Mouse (Mus musculus): ENCODE results near the gene Hs6st1. TPM values are rescaled to one million over a fixed set of nuclear protein-coding genes. Genes with fewer than 3 reads are reported as not detected.
A peak's percentile ranks its signal among the peaks of the same experiment; 100 is the strongest.

The Hs6st1 gene
- polyA plus RNA-seq, 1 experiment, result 47.6 TPM

DNA sequence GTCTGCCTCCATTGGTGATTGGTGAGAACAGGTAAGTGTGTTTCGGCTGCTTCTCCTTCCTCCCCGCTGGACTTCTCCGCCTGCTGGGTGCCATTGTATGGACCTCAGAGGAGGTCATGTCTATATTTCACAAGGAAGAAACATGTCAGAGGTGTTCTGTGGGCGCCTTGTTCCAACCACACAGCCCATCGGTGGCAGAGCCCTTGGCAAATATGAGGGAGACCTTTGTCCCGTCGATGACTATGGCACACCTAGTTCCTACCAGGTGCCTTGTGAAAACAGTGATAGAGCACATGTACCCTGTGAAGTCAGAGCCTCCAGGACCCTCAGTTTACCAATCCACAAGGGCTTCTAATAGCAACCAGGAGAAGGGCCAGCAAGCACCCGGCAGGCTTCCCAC is 25.5 kb downstream of the Hs6st1 start:
- Histone ChIP-seq H3K4me1 (ENCODE audit: control insufficient read depth, insufficient read depth, low read length) (peaks cover 14% of the 10 kb centered on the region), H3K27ac (ENCODE audit: control insufficient read depth, insufficient read depth, low read depth, low read length, poor library complexity) (peak overlapping the region; percentile 8; the same call in 1 of the 2 replicates), H3K4me3 (replicated peaks; ENCODE audit: control insufficient read depth, low read depth, low read length) (no peak overlapping the region)
- TF ChIP-seq POLR2A (IDR thresholded peaks at IDR 0.05; ENCODE audit: borderline replicate concordance, control insufficient read depth, low read depth, low read length) (no peak), CTCF (IDR thresholded peaks at IDR 0.05; ENCODE audit: control insufficient read depth, insufficient read depth, low read length) (no peak)
- WGBS, result 94% methylated on average over 8 of the region's 8 CpGs

DNA sequence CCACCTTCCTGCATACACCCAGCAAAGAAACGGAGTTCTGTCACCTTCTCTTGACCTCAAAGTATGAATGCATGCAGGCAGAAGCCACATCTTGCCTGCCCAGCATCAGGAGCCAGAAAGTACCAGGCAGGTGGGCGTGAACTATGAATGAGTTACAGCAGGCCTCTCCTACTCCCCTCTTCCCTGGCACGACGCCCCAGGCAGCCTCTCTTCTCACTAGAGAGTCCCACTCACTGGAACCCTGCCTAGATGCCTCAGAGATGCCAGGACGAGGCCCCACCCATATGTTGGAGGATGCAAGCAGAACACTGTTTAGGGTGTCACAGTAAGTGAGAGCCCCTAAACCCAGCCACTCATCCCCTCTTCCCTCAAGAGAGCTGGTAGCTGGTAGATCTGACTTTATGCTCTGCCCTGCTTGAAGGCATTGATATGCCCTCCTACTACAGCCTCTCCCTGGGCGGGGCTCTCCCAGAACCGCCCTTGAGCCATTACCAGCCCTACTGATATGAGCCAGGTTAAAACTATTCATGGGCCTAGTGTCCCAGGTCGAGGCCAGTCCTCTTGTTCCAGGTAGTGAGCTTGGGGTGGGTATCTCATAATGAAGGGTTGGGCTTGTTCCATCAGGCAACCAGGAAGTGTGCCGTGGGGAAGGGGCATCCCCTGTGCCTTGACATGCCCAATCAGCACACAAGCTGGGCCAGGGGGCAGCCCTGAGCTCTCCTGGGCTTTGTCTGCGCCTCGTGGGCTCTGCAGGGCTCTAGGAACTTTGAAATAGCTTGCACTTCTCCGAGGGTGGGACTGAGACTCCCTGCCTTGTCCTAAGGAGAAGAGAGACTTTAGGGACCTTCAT is 27.4 kb downstream of the Hs6st1 start:
- H3K4me1 ChIP-seq (ENCODE audit: control insufficient read depth, insufficient read depth, low read length), result peaks cover 5% of the 10 kb centered on the region; the same call in 1 of the 2 replicates
- 72% methylated on average over 12 of the region's 12 CpGs for WGBS
- H3K4me3 ChIP-seq (replicated peaks; ENCODE audit: control insufficient read depth, low read depth, low read length), result no peak overlapping the region
- TF ChIP-seq CTCF (IDR thresholded peaks at IDR 0.05; ENCODE audit: control insufficient read depth, insufficient read depth, low read length) (no peak), POLR2A (IDR thresholded peaks at IDR 0.05; ENCODE audit: borderline replicate concordance, control insufficient read depth, low read depth, low read length) (no peak)
- H3K27ac ChIP-seq (ENCODE audit: control insufficient read depth, insufficient read depth, low read depth, low read length, poor library complexity), result peak overlapping the region; percentile 82

DNA sequence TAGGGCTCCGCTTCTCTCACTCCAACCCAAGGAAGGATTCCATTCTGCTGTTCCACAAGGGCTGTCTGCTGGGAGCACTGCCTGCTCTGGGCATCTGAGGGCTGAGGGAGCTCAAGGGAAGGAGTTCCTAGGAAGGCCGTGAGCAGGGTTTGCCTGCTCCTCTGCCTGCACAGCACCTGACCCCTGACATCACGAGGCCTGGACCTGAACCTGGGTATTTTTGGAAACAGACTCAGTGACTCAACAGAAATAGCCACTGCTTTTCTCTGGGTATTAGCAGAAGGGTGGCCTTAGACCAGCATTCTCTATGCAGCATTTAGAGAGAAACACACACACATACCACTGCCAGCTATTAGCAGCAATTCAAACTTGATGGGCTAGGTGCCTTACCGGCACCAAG is 30.2 kb downstream of the Hs6st1 start:
- peaks cover 2% of the 10 kb centered on the region; the same call in 1 of the 2 replicates for H3K4me1 ChIP-seq (ENCODE audit: control insufficient read depth, insufficient read depth, low read length)
- H3K27ac ChIP-seq (ENCODE audit: control insufficient read depth, insufficient read depth, low read depth, low read length, poor library complexity), result no peak overlapping the region
- 87% methylated on average over 4 of the region's 4 CpGs for WGBS
- H3K4me3 ChIP-seq (replicated peaks; ENCODE audit: control insufficient read depth, low read depth, low read length), result no peak overlapping the region
- TF ChIP-seq POLR2A (IDR thresholded peaks at IDR 0.05; ENCODE audit: borderline replicate concordance, control insufficient read depth, low read depth, low read length) (no peak), CTCF (IDR thresholded peaks at IDR 0.05; ENCODE audit: control insufficient read depth, insufficient read depth, low read length) (no peak)

DNA sequence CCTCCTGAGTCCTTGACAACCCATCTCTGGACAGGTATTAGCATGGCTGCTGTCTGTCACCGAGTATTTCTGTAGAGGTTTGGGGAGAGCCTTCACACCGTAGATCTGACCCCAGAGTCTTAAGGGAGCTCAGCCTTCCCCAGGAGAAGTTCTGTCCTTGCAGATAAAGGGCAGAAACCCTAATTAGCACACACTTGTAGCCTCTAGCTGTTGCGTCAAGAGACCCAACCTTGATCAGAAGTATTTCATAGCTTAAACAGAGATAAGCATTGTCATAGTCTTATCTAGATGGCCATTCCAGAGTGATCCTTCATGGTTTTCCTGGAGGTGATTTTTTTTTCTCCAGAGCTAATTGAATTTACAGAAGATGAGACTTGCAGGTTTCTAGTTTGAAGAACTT is 32.2 kb downstream of the Hs6st1 start:
- H3K4me3 ChIP-seq (replicated peaks; ENCODE audit: control insufficient read depth, low read depth, low read length), result no peak overlapping the region
- H3K27ac ChIP-seq (ENCODE audit: control insufficient read depth, insufficient read depth, low read depth, low read length, poor library complexity), result no peak overlapping the region
- TF ChIP-seq CTCF (IDR thresholded peaks at IDR 0.05; ENCODE audit: control insufficient read depth, insufficient read depth, low read length) (no peak), POLR2A (IDR thresholded peaks at IDR 0.05; ENCODE audit: borderline replicate concordance, control insufficient read depth, low read depth, low read length) (no peak)
- no peaks in the 10 kb centered on the region; the same call in 1 of the 2 replicates for H3K4me1 ChIP-seq (ENCODE audit: control insufficient read depth, insufficient read depth, low read length)
- 76% methylated on average over 3 of the region's 3 CpGs for WGBS

DNA sequence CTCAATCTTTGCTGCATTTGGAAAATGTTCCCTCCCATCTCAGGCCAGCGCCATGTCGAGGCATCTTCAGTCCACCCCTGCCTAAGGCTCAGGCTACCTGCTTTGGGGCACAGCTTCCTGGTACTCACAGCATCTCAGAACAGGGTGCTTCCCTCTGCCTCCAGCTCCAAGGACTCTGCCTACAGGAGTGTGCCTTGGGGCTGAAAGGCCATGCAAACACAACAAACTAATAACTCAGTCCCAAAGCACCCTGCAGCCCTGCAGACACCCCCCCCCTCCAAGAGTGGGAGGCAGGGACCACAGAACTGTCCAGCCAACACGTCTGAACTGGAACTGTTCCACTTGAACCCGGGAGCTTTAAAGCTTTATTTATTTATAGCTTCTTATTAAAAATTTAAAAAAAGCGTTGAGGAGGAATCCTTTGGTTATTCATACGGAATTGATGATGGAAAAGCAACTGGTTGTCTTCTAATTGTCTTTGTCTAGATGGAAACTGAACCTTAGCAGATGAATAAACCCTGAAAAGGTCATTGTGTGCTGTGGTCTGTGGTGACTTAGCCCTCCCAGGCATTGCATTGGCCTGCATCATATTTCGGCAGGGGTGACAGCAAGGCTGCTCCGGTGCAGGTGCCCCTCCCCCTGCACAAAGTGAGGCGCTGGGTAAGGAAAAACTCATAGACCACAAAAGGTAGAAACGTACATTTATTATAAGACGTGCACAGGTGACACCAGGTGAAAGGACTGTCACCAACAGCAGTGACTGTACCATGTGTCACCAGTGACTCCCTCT is 37.9 kb downstream of the Hs6st1 start:
- TF ChIP-seq POLR2A (IDR thresholded peaks at IDR 0.05; ENCODE audit: borderline replicate concordance, control insufficient read depth, low read depth, low read length) (no peak), CTCF (IDR thresholded peaks at IDR 0.05; ENCODE audit: control insufficient read depth, insufficient read depth, low read length) (no peak)
- Histone ChIP-seq H3K4me3 (replicated peaks; ENCODE audit: control insufficient read depth, low read depth, low read length) (no peak overlapping the region), H3K27ac (ENCODE audit: control insufficient read depth, insufficient read depth, low read depth, low read length, poor library complexity) (no peak overlapping the region), H3K4me1 (ENCODE audit: control insufficient read depth, insufficient read depth, low read length) (no peaks in the 10 kb centered on the region)
- 90% methylated on average over 11 of the region's 11 CpGs for WGBS

DNA sequence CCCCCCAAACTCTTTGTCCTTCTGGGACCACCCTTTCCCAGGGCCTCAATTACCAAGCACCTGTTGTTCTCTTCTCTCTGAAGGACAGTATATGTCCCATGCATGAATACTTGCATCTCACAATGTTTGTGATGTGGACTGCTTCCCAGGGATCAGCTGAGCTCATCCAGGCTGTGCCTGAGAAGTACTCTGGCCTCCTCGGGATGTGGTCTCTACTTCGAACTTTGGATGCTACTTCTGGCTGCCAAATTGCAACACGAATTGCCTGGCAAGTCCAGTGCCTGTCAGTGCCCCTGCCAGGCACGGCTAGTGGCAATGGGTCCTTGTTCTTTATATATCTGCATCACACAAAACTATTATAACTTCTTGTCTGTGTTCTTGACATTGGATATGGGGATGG is 41.8 kb downstream of the Hs6st1 start:
- H3K27ac ChIP-seq (ENCODE audit: control insufficient read depth, insufficient read depth, low read depth, low read length, poor library complexity), result no peak overlapping the region
- TF ChIP-seq CTCF (IDR thresholded peaks at IDR 0.05; ENCODE audit: control insufficient read depth, insufficient read depth, low read length) (no peak), POLR2A (IDR thresholded peaks at IDR 0.05; ENCODE audit: borderline replicate concordance, control insufficient read depth, low read depth, low read length) (no peak)
- H3K4me3 ChIP-seq (replicated peaks; ENCODE audit: control insufficient read depth, low read depth, low read length), result no peak overlapping the region
- no peaks in the 10 kb centered on the region for H3K4me1 ChIP-seq (ENCODE audit: control insufficient read depth, insufficient read depth, low read length)
- 85% methylated on average over 4 of the region's 4 CpGs for WGBS

DNA sequence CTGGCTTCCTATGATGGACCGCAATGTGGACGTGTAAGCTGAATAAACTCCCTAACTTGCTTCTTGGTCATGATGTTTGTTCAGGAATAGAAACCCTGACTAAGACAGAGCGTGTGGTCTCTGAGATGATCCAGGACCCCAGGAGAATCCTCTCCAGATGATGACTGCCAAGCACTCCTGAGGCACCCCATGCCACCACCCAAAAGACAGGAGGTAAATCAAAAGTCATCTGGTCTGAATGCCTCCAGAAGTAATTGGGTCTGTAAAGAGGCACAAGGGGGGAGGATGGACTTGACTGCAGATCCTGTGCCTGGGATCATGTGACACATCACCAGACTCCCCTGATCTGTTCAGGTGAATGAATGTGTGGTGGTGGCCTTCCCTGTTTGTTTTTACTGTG is 44.5 kb downstream of the Hs6st1 start:
- Histone ChIP-seq H3K4me3 (replicated peaks; ENCODE audit: control insufficient read depth, low read depth, low read length) (no peak overlapping the region), H3K27ac (ENCODE audit: control insufficient read depth, insufficient read depth, low read depth, low read length, poor library complexity) (no peak overlapping the region), H3K4me1 (ENCODE audit: control insufficient read depth, insufficient read depth, low read length) (no peaks in the 10 kb centered on the region)
- no peak for TF ChIP-seq CTCF (IDR thresholded peaks at IDR 0.05; ENCODE audit: control insufficient read depth, insufficient read depth, low read length)
- TF ChIP-seq POLR2A (IDR thresholded peaks at IDR 0.05; ENCODE audit: borderline replicate concordance, control insufficient read depth, low read depth, low read length), result no peak
- WGBS, result 86% methylated on average over 3 of the region's 3 CpGs

DNA sequence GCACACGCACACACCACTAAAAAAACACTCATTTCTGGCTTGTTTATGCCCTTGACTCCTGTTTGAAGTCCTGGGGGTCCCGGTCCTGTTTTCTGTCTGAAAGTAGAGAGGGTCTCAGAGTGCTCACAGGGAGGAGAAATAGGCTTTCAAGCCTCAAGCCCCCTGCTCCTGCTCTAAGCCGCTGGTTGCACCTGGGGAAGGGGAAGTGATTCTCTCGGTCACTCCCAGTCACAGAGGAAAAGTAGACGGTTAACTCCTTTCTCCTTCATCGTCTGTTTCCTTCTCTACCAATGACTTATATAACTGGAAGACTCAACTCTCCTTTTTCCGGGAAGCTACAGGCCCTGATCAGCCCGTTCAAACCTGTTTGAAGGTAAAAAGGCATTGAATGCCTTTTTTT is 45.5 kb downstream of the Hs6st1 start:
- H3K27ac ChIP-seq (ENCODE audit: control insufficient read depth, insufficient read depth, low read depth, low read length, poor library complexity), result no peak overlapping the region
- H3K4me3 ChIP-seq (replicated peaks; ENCODE audit: control insufficient read depth, low read depth, low read length), result no peak overlapping the region
- WGBS, result 25% methylated on average over 8 of the region's 8 CpGs
- no peaks in the 10 kb centered on the region for H3K4me1 ChIP-seq (ENCODE audit: control insufficient read depth, insufficient read depth, low read length)
- TF ChIP-seq POLR2A (IDR thresholded peaks at IDR 0.05; ENCODE audit: borderline replicate concordance, control insufficient read depth, low read depth, low read length) (no peak), CTCF (IDR thresholded peaks at IDR 0.05; ENCODE audit: control insufficient read depth, insufficient read depth, low read length) (no peak)

Measured in bone marrow, adult 2 months (tissue).